In genomic region chr12:76405971-76406370, GRCm38 (mm10) we compare ENCODE assay signal across 8 mouse cellular contexts. TPM values are rescaled to one million over a fixed set of nuclear protein-coding genes. Genes with fewer than 3 reads are reported as not detected.
DNase-seq lines count a peak whose midpoint lies in the region; ATAC-seq lines count a peak whose summit lies in the region.

No protein-coding gene starts in this region.

- no peaks in the 10 kb centered on the region for H3K36me3 ChIP-seq in lung, embryonic 16.5 days (ENCODE audit: control insufficient read depth, insufficient read depth, low read length)
- no peaks in the 10 kb centered on the region for H3K36me3 ChIP-seq in embryonic facial prominence, embryonic 11.5 days (replicated peaks; ENCODE audit: control insufficient read depth, insufficient read depth, low read depth, low read length)
- no peaks in the 10 kb centered on the region for H3K36me3 ChIP-seq in liver, embryonic 15.5 days (replicated peaks)
- H3K36me3 ChIP-seq in stomach, embryonic 14.5 days (ENCODE audit: control insufficient read depth, insufficient read depth, low read length) = no peaks in the 10 kb centered on the region

- no peak for ATAC-seq in lung, embryonic 16.5 days (ENCODE audit: low read depth)
- no peak for ATAC-seq in embryonic facial prominence, embryonic 11.5 days (replicated peaks; ENCODE audit: insufficient number of reproducible peaks, low FRiP score, low TSS enrichment, low read depth)
- ATAC-seq in liver, embryonic 15.5 days (ENCODE audit: insufficient read depth) = no peak
- no peak for ATAC-seq in stomach, embryonic 14.5 days (ENCODE audit: insufficient number of reproducible peaks, insufficient read depth, low FRiP score, low read depth)
- ATAC-seq in activated CD4-positive, CD25-positive, alpha-beta regulatory T cell, adult 4 months = no peak

- no peak for DNase-seq in lung, adult 18-20 months
- DNase-seq in embryonic facial prominence, embryonic 11.5 days (ENCODE audit: low spot score) = peak; percentile 49
- DNase-seq in heart, postnatal 14 days = peak; percentile 5 to 11
- DNase-seq in urinary bladder, postnatal 14 days (ENCODE audit: low spot score) = no peak

- H3K9me3 ChIP-seq in lung, embryonic 16.5 days (ENCODE audit: control insufficient read depth, low read length) = no peaks in the 10 kb centered on the region
- H3K9me3 ChIP-seq in embryonic facial prominence, embryonic 11.5 days (replicated peaks; ENCODE audit: control insufficient read depth, low read length) = no peaks in the 10 kb centered on the region
- H3K9me3 ChIP-seq in liver, embryonic 15.5 days (replicated peaks) = no peaks in the 10 kb centered on the region
- no peaks in the 10 kb centered on the region for H3K9me3 ChIP-seq in stomach, embryonic 14.5 days (ENCODE audit: control insufficient read depth, low read depth, low read length)

- H3K27me3 ChIP-seq in lung, embryonic 16.5 days (ENCODE audit: control insufficient read depth, insufficient read depth, low read depth, low read length) = peaks cover 24% of the 10 kb centered on the region
- peaks cover 14% of the 10 kb centered on the region for H3K27me3 ChIP-seq in embryonic facial prominence, embryonic 11.5 days (ENCODE audit: control insufficient read depth, insufficient read depth, low read length)
- H3K27me3 ChIP-seq in liver, embryonic 15.5 days = peaks cover 61% of the 10 kb centered on the region
- peaks cover 19% of the 10 kb centered on the region for H3K27me3 ChIP-seq in stomach, embryonic 14.5 days (ENCODE audit: control insufficient read depth, insufficient read depth, low read length)

- 4% methylated on average over 23 of the region's 23 CpGs for WGBS in lung, embryonic 16.5 days
- 2% methylated on average over 23 of the region's 23 CpGs for WGBS in embryonic facial prominence, embryonic 11.5 days
- WGBS in liver, embryonic 15.5 days (ENCODE audit: insufficient replicate concordance) = 3% methylated on average over 23 of the region's 23 CpGs
- WGBS in stomach, embryonic 14.5 days = 5% methylated on average over 23 of the region's 23 CpGs

- intact Hi-C loops in heart, postnatal 14 days (cut with DNase I) = loop anchor here (5.0 kb wide), 2 partner anchors 66 to 191 kb away; no protein-coding TSS in a partner anchor

- H3K4me3 ChIP-seq in lung, embryonic 16.5 days (ENCODE audit: low read length) = peak overlapping the region; percentile 78
- H3K4me3 ChIP-seq in embryonic facial prominence, embryonic 11.5 days (ENCODE audit: low read depth, low read length) = peak overlapping the region; percentile 12; the same call in 1 of the 2 replicates
- H3K4me3 ChIP-seq in liver, embryonic 15.5 days (replicated peaks) = peak overlapping the region; percentile 77
- H3K4me3 ChIP-seq in stomach, embryonic 14.5 days (ENCODE audit: low read depth, low read length) = peak overlapping the region; percentile 46

- H3K27ac ChIP-seq in lung, embryonic 16.5 days (ENCODE audit: low read length) = no peak overlapping the region
- H3K27ac ChIP-seq in embryonic facial prominence, embryonic 11.5 days (replicated peaks; ENCODE audit: low read depth, low read length) = no peak overlapping the region
- H3K27ac ChIP-seq in liver, embryonic 15.5 days (replicated peaks) = no peak overlapping the region
- H3K27ac ChIP-seq in stomach, embryonic 14.5 days (ENCODE audit: low read length) = no peak overlapping the region

- H3K4me1 ChIP-seq in lung, embryonic 16.5 days (replicated peaks; ENCODE audit: control insufficient read depth, insufficient read depth, low read length) = peaks cover 21% of the 10 kb centered on the region
- peaks cover 2% of the 10 kb centered on the region; the same call in 1 of the 2 replicates for H3K4me1 ChIP-seq in embryonic facial prominence, embryonic 11.5 days (ENCODE audit: control insufficient read depth, insufficient read depth, low read length)
- peaks cover 32% of the 10 kb centered on the region for H3K4me1 ChIP-seq in liver, embryonic 15.5 days (replicated peaks)
- peaks cover 12% of the 10 kb centered on the region; the same call in 1 of the 2 replicates for H3K4me1 ChIP-seq in stomach, embryonic 14.5 days (ENCODE audit: control insufficient read depth, insufficient read depth, low read length)

- no peak overlapping the region for H3K9ac ChIP-seq in lung, embryonic 16.5 days (ENCODE audit: low read length)
- H3K9ac ChIP-seq in embryonic facial prominence, embryonic 11.5 days (replicated peaks; ENCODE audit: low read length) = no peak overlapping the region
- no peak overlapping the region for H3K9ac ChIP-seq in liver, embryonic 15.5 days
- H3K9ac ChIP-seq in stomach, embryonic 14.5 days (replicated peaks; ENCODE audit: low read depth, low read length) = no peak overlapping the region

- peak overlapping the region; percentile 76 for H3K4me2 ChIP-seq in lung, embryonic 16.5 days (ENCODE audit: low read depth, low read length)
- peak overlapping the region; percentile 25 for H3K4me2 ChIP-seq in embryonic facial prominence, embryonic 11.5 days (ENCODE audit: low read depth, low read length)
- peak overlapping the region; percentile 96 for H3K4me2 ChIP-seq in liver, embryonic 15.5 days
- H3K4me2 ChIP-seq in stomach, embryonic 14.5 days (replicated peaks; ENCODE audit: low read depth, low read length) = peak overlapping the region; percentile 95

RNA-seq across cellular contexts. Expression of gene Hspa2, which starts 2.0 kb away (rescaled TPM):
- polyA plus RNA-seq in lung, embryonic 16.5 days (2015; fragmentation: Nextera tagmentation; extraction: Ambion mirVana) = 15.4 and 15.7 TPM in 2 replicates
- 3.9 and 6.0 TPM in 2 replicates for polyA plus RNA-seq in embryonic facial prominence, embryonic 11.5 days (2014; fragmentation: Nextera tagmentation; extraction: Ambion mirVana)
- total RNA-seq in heart, postnatal 14 days (2021) = 10 to 100 TPM in 1 of 2 experiments, 1 to 10 TPM in 1; 9.7 to 10.7 TPM
- 1.4 and 1.6 TPM in 2 replicates for polyA plus RNA-seq in liver, embryonic 15.5 days (2015; fragmentation: Nextera tagmentation; extraction: Ambion mirVana)
- 9.5 and 9.9 TPM in 2 replicates for polyA plus RNA-seq in stomach, embryonic 14.5 days (2014; fragmentation: Nextera tagmentation; extraction: Ambion mirVana)
- polyA plus RNA-seq in activated CD4-positive, CD25-positive, alpha-beta regulatory T cell, adult 4 months (2017; shearing (Covaris generic)) = 1 to 10 TPM; 3.8 to 4.8 TPM

RNA-seq across cellular contexts. Expression of gene Ppp1r36, which starts 11.4 kb away (rescaled TPM):
- polyA plus RNA-seq in lung, embryonic 16.5 days (2015; fragmentation: Nextera tagmentation; extraction: Ambion mirVana) = 9.1 and 10.4 TPM in 2 replicates
- polyA plus RNA-seq in embryonic facial prominence, embryonic 11.5 days (2014; fragmentation: Nextera tagmentation; extraction: Ambion mirVana) = 1.2 and 2.5 TPM in 2 replicates
- total RNA-seq in heart, postnatal 14 days (2021) = under 1 TPM; 0.24 to 0.78 TPM
- polyA plus RNA-seq in liver, embryonic 15.5 days (2015; fragmentation: Nextera tagmentation; extraction: Ambion mirVana) = 0.05 and 0.10 TPM in 2 replicates
- 3.2 and 4.0 TPM in 2 replicates for polyA plus RNA-seq in stomach, embryonic 14.5 days (2014; fragmentation: Nextera tagmentation; extraction: Ambion mirVana)
- polyA plus RNA-seq in activated CD4-positive, CD25-positive, alpha-beta regulatory T cell, adult 4 months (2017; shearing (Covaris generic)) = not detected

RNA-seq across cellular contexts. Expression of gene Zbtb1, which starts 35.9 kb away (rescaled TPM):
- 9.8 and 10.4 TPM in 2 replicates for polyA plus RNA-seq in lung, embryonic 16.5 days (2015; fragmentation: Nextera tagmentation; extraction: Ambion mirVana)
- 11.3 and 11.7 TPM in 2 replicates for polyA plus RNA-seq in embryonic facial prominence, embryonic 11.5 days (2014; fragmentation: Nextera tagmentation; extraction: Ambion mirVana)
- total RNA-seq in heart, postnatal 14 days (2021) = 1 to 10 TPM; 5.0 to 5.2 TPM
- 3.3 and 3.4 TPM in 2 replicates for polyA plus RNA-seq in liver, embryonic 15.5 days (2015; fragmentation: Nextera tagmentation; extraction: Ambion mirVana)
- 11.8 and 12.1 TPM in 2 replicates for polyA plus RNA-seq in stomach, embryonic 14.5 days (2014; fragmentation: Nextera tagmentation; extraction: Ambion mirVana)
- 10 to 100 TPM; 25.6 to 26.1 TPM for polyA plus RNA-seq in activated CD4-positive, CD25-positive, alpha-beta regulatory T cell, adult 4 months (2017; shearing (Covaris generic))

RNA-seq across cellular contexts. Expression of gene Zbtb25, which starts 36.6 kb away (rescaled TPM):
- polyA plus RNA-seq in lung, embryonic 16.5 days (2015; fragmentation: Nextera tagmentation; extraction: Ambion mirVana) = 14.6 and 16.9 TPM in 2 replicates
- 21.2 and 22.3 TPM in 2 replicates for polyA plus RNA-seq in embryonic facial prominence, embryonic 11.5 days (2014; fragmentation: Nextera tagmentation; extraction: Ambion mirVana)
- 1 to 10 TPM; 7.5 to 8.3 TPM for total RNA-seq in heart, postnatal 14 days (2021)
- 5.1 and 6.1 TPM in 2 replicates for polyA plus RNA-seq in liver, embryonic 15.5 days (2015; fragmentation: Nextera tagmentation; extraction: Ambion mirVana)
- 17.5 and 18.9 TPM in 2 replicates for polyA plus RNA-seq in stomach, embryonic 14.5 days (2014; fragmentation: Nextera tagmentation; extraction: Ambion mirVana)
- polyA plus RNA-seq in activated CD4-positive, CD25-positive, alpha-beta regulatory T cell, adult 4 months (2017; shearing (Covaris generic)) = 10 to 100 TPM; 12.1 to 15.0 TPM

Comparison
In these comparisons a context has a peak if more than half of its experiments do, and no peak if none do; other contexts are left out.
1. H3K4me2 ChIP-seq: peak in every context shown above with its lines; median percentile 96 in liver, embryonic 15.5 days; 95 in stomach, embryonic 14.5 days; 76 in lung, embryonic 16.5 days; 25 in embryonic facial prominence, embryonic 11.5 days.
2. H3K4me3 ChIP-seq: peak in every context shown above with its lines; median percentile 78 in lung, embryonic 16.5 days; 77 in liver, embryonic 15.5 days; 46 in stomach, embryonic 14.5 days; 12 in embryonic facial prominence, embryonic 11.5 days.
3. DNase-seq: peak in embryonic facial prominence, embryonic 11.5 days (single experiment) and heart, postnatal 14 days (2 of 2); none in lung, adult 18-20 months (0 of 2) and urinary bladder, postnatal 14 days (single experiment).